Mouse (Mus musculus): ENCODE data around the gene Stpg3. TPM values are rescaled to one million over a fixed set of nuclear protein-coding genes. Genes with fewer than 3 reads are reported as not detected.

Gene Stpg3
- polyA plus RNA-seq, 1 experiment from 2014 or later, result not detected

- 0 out of 2 replicates have a peak, but pooled peaks cover 4% of the 10 kb centered on the region for H3K36me3 ChIP-seq (ENCODE audit: control insufficient read depth, insufficient read depth, low read length)
- ATAC-seq (ENCODE audit: low FRiP score), result no peak
Observed at GRCm38 (mm10) chr2:25207593-25207992, 6.8 kb downstream of the Stpg3 start.

GRCm38 (mm10) chr2:25203631-25204214, 10.7 kb downstream of the Stpg3 start:
- no peak for DNase-seq (ENCODE audit: low spot score)

More at GRCm38 (mm10) chr2:25207593-25207992, 6.8 kb downstream of the Stpg3 start:
- DNase-seq (ENCODE audit: low spot score), result no peak
- Histone ChIP-seq H3K27ac (ENCODE audit: low read depth, low read length) (no peak overlapping the region), H3K4me2 (replicated peaks; ENCODE audit: low read depth, low read length) (no peak overlapping the region), H3K4me3 (ENCODE audit: low read depth, low read length) (no peak overlapping the region), H3K4me1 (replicated peaks; ENCODE audit: control insufficient read depth, insufficient read depth, low read length) (peaks cover 6% of the 10 kb centered on the region; the same call in 1 of the 2 replicates), H3K9ac (ENCODE audit: low read depth, low read length) (no peak overlapping the region), H3K9me3 (ENCODE audit: control insufficient read depth, low read length) (no peaks in the 10 kb centered on the region), H3K27me3 (ENCODE audit: control insufficient read depth, insufficient read depth, low read length) (no peaks in the 10 kb centered on the region)
- 92% methylated on average over 1 of the region's 1 CpGs for WGBS

GRCm38 (mm10) chr2:25200631-25201030, 13.8 kb downstream of the Stpg3 start:
- Histone ChIP-seq H3K4me3 (ENCODE audit: low read depth, low read length) (no peak overlapping the region), H3K4me2 (replicated peaks; ENCODE audit: low read depth, low read length) (no peak overlapping the region), H3K27me3 (ENCODE audit: control insufficient read depth, insufficient read depth, low read length) (peaks cover 12% of the 10 kb centered on the region), H3K36me3 (ENCODE audit: control insufficient read depth, insufficient read depth, low read length) (peaks cover 10% of the 10 kb centered on the region; the same call in 1 of the 2 replicates), H3K27ac (ENCODE audit: low read depth, low read length) (no peak overlapping the region), H3K4me1 (replicated peaks; ENCODE audit: control insufficient read depth, insufficient read depth, low read length) (no peaks in the 10 kb centered on the region), H3K9me3 (ENCODE audit: control insufficient read depth, low read length) (no peaks in the 10 kb centered on the region), H3K9ac (ENCODE audit: low read depth, low read length) (no peak overlapping the region)
- WGBS, result 100% methylated on average over 2 of the region's 2 CpGs
- no peak for DNase-seq (ENCODE audit: low spot score)
- no peak for ATAC-seq (ENCODE audit: low FRiP score)

More at GRCm38 (mm10) chr2:25203631-25204214, 10.7 kb downstream of the Stpg3 start:
- Histone ChIP-seq H3K4me1 (replicated peaks; ENCODE audit: control insufficient read depth, insufficient read depth, low read length) (no peaks in the 10 kb centered on the region), H3K27ac (ENCODE audit: low read depth, low read length) (no peak overlapping the region), H3K9me3 (ENCODE audit: control insufficient read depth, low read length) (no peaks in the 10 kb centered on the region), H3K9ac (ENCODE audit: low read depth, low read length) (no peak overlapping the region), H3K36me3 (ENCODE audit: control insufficient read depth, insufficient read depth, low read length) (peaks cover 11% of the 10 kb centered on the region; the same call in 1 of the 2 replicates), H3K27me3 (ENCODE audit: control insufficient read depth, insufficient read depth, low read length) (no peaks in the 10 kb centered on the region), H3K4me2 (replicated peaks; ENCODE audit: low read depth, low read length) (no peak overlapping the region), H3K4me3 (ENCODE audit: low read depth, low read length) (no peak overlapping the region)
- WGBS, result 78% methylated on average over 4 of the region's 4 CpGs
- no peak for ATAC-seq (ENCODE audit: low FRiP score)

GRCm38 (mm10) chr2:25197946-25198345, 16.5 kb downstream of the Stpg3 start:
- Histone ChIP-seq H3K4me1 (replicated peaks; ENCODE audit: control insufficient read depth, insufficient read depth, low read length) (peaks cover 2% of the 10 kb centered on the region; the same call in 1 of the 2 replicates), H3K4me3 (ENCODE audit: low read depth, low read length) (no peak overlapping the region), H3K36me3 (ENCODE audit: control insufficient read depth, insufficient read depth, low read length) (peaks cover 7% of the 10 kb centered on the region; the same call in 1 of the 2 replicates), H3K9me3 (ENCODE audit: control insufficient read depth, low read length) (no peaks in the 10 kb centered on the region), H3K9ac (ENCODE audit: low read depth, low read length) (no peak overlapping the region), H3K4me2 (replicated peaks; ENCODE audit: low read depth, low read length) (no peak overlapping the region), H3K27me3 (ENCODE audit: control insufficient read depth, insufficient read depth, low read length) (peaks cover 24% of the 10 kb centered on the region), H3K27ac (ENCODE audit: low read depth, low read length) (no peak overlapping the region)
- ATAC-seq (ENCODE audit: low FRiP score), result no peak
- DNase-seq (ENCODE audit: low spot score), result no peak

- Histone ChIP-seq H3K27ac (ENCODE audit: low read depth, low read length) (no peak overlapping the region), H3K4me1 (replicated peaks; ENCODE audit: control insufficient read depth, insufficient read depth, low read length) (peaks cover 2% of the 10 kb centered on the region; the same call in 1 of the 2 replicates), H3K4me3 (ENCODE audit: low read depth, low read length) (no peak overlapping the region), H3K9me3 (ENCODE audit: control insufficient read depth, low read length) (no peaks in the 10 kb centered on the region), H3K27me3 (ENCODE audit: control insufficient read depth, insufficient read depth, low read length) (peaks cover 24% of the 10 kb centered on the region), H3K9ac (ENCODE audit: low read depth, low read length) (no peak overlapping the region), H3K4me2 (replicated peaks; ENCODE audit: low read depth, low read length) (no peak overlapping the region), H3K36me3 (ENCODE audit: control insufficient read depth, insufficient read depth, low read length) (peaks cover 7% of the 10 kb centered on the region; the same call in 1 of the 2 replicates)
- no peak for ATAC-seq (ENCODE audit: low FRiP score)
- DNase-seq (ENCODE audit: low spot score), result no peak
- 23% methylated on average over 2 of the region's 2 CpGs for WGBS
Observed at GRCm38 (mm10) chr2:25197191-25197590, 17.2 kb downstream of the Stpg3 start.

- DNase-seq (ENCODE audit: low spot score) (no peak), ATAC-seq (ENCODE audit: low FRiP score) (no peak)
- Histone ChIP-seq H3K27me3 (ENCODE audit: control insufficient read depth, insufficient read depth, low read length) (peaks cover 24% of the 10 kb centered on the region), H3K36me3 (ENCODE audit: control insufficient read depth, insufficient read depth, low read length) (peaks cover 7% of the 10 kb centered on the region; the same call in 1 of the 2 replicates), H3K4me1 (replicated peaks; ENCODE audit: control insufficient read depth, insufficient read depth, low read length) (peaks cover 2% of the 10 kb centered on the region; the same call in 1 of the 2 replicates), H3K4me3 (ENCODE audit: low read depth, low read length) (peak within 1 kb of the TSS; percentile 6), H3K9ac (ENCODE audit: low read depth, low read length) (no peak within 1 kb of the TSS), H3K4me2 (replicated peaks; ENCODE audit: low read depth, low read length) (peak within 1 kb of the TSS; percentile 8; the same call in 1 of the 2 replicates), H3K27ac (ENCODE audit: low read depth, low read length) (no peak within 1 kb of the TSS), H3K9me3 (ENCODE audit: control insufficient read depth, low read length) (no peaks in the 10 kb centered on the region)
- WGBS, result 11% methylated on average over 8 of the region's 8 CpGs
Observed at GRCm38 (mm10) chr2:25196172-25196954, 18.1 kb downstream of the Stpg3 start, which contains the start of gene Tor4a. TSS of gene Tor4a (minus strand) at chr2:25196886.

- no peak for DNase-seq (ENCODE audit: low spot score)
- Histone ChIP-seq H3K4me3 (ENCODE audit: low read depth, low read length) (peak overlapping the region; percentile 6), H3K27me3 (ENCODE audit: control insufficient read depth, insufficient read depth, low read length) (peaks cover 24% of the 10 kb centered on the region), H3K9me3 (ENCODE audit: control insufficient read depth, low read length) (no peaks in the 10 kb centered on the region), H3K9ac (ENCODE audit: low read depth, low read length) (no peak overlapping the region), H3K27ac (ENCODE audit: low read depth, low read length) (no peak overlapping the region), H3K4me2 (replicated peaks; ENCODE audit: low read depth, low read length) (peak overlapping the region; percentile 8; the same call in 1 of the 2 replicates), H3K36me3 (ENCODE audit: control insufficient read depth, insufficient read depth, low read length) (peaks cover 2% of the 10 kb centered on the region; the same call in 1 of the 2 replicates), H3K4me1 (replicated peaks; ENCODE audit: control insufficient read depth, insufficient read depth, low read length) (peaks cover 2% of the 10 kb centered on the region; the same call in 1 of the 2 replicates)
- no peak; the same call in 1 of the 2 replicates for ATAC-seq (ENCODE audit: low FRiP score)
- WGBS, result 19% methylated on average over 55 of the region's 55 CpGs
Observed at GRCm38 (mm10) chr2:25195211-25196156, 19.0 kb downstream of the Stpg3 start.

Data from hindbrain, embryonic 11.5 days (tissue).